Mouse (Mus musculus): Measurements from ENCODE around the gene Tor2a.

GRCm38 (mm10) chr2:32709521-32710137 is 47.4 kb upstream of the Tor2a start:
- TF ChIP-seq CTCF (IDR thresholded peaks at IDR 0.05; ENCODE audit: low read depth, low read length), result no peak
- no peak for TF ChIP-seq TAL1 (conservative IDR thresholded peaks at IDR 0.05; ENCODE audit: low read depth, low read length)
- no peak for TF ChIP-seq GATA1 (IDR thresholded peaks at IDR 0.05; ENCODE audit: borderline replicate concordance, low read length)
- no peak for TF ChIP-seq POLR2AphosphoS5 (IDR thresholded peaks at IDR 0.05; ENCODE audit: insufficient replicate concordance, low read depth, low read length)
- no peak for TF ChIP-seq GATA2 (IDR thresholded peaks at IDR 0.05; ENCODE audit: borderline replicate concordance, low read depth, low read length)

Data from G1E (cell line).